Mouse (Mus musculus) C2C12 (cell line): ENCODE data around the gene Barhl1. TPM values are rescaled to one million over a fixed set of nuclear protein-coding genes. Genes with fewer than 3 reads are reported as not detected.

ENCODE experiments used
- H3K27me3 ChIP-seq: one replicate; pipeline ENCODE4 v1.6.1; 2011; ENCODE audit not compliant: control insufficient read depth, insufficient read depth, insufficient read length
- H3K36me3 ChIP-seq: one replicate; pipeline ENCODE4 v1.6.1; 2011; ENCODE audit not compliant: control insufficient read depth, insufficient read depth
- H3K4me3 ChIP-seq: one replicate; pipeline ENCODE4 v1.5.1; 2011; ENCODE audit warnings: mild to moderate bottlenecking, control low read depth; ENCODE audit not compliant: poor library complexity, insufficient read depth, severe bottlenecking
- H3K79me2 ChIP-seq: one replicate; pipeline ENCODE4 v1.6.1; 2011; ENCODE audit not compliant: control insufficient read depth, insufficient read depth
- H3K79me3 ChIP-seq: one replicate; pipeline ENCODE4 v1.6.1; 2011; ENCODE audit warnings: low read depth, control low read depth
- H3ac ChIP-seq: one replicate; pipeline ENCODE3; 2011; ENCODE audit warnings: low read depth; ENCODE audit not compliant: control insufficient read depth, insufficient read length
- CEBPB ChIP-seq: IDR thresholded peaks from one replicate; pipeline ENCODE4 v1.6.1; 2011; ENCODE audit warnings: low read depth, mild to moderate bottlenecking, control low read depth, moderate library complexity
- CTCF ChIP-seq: IDR thresholded peaks from one replicate; pipeline ENCODE4 v1.5.1; 2011; ENCODE audit not compliant: control insufficient read depth, insufficient read depth, insufficient read length
- FOSL1 ChIP-seq: IDR thresholded peaks from one replicate; pipeline ENCODE4 v1.8.0; 2011; ENCODE audit warnings: mild to moderate bottlenecking, low read length; ENCODE audit not compliant: poor library complexity, insufficient read depth, severe bottlenecking
- MAX ChIP-seq: IDR thresholded peaks from one replicate; pipeline ENCODE4 v1.6.1; 2011; ENCODE audit warnings: mild to moderate bottlenecking, control low read depth
- MYOD1 ChIP-seq: IDR thresholded peaks from one replicate; pipeline ENCODE4 v1.6.1; 2011; ENCODE audit warnings: low read depth; ENCODE audit not compliant: control insufficient read depth, insufficient read length
- MYOG ChIP-seq: IDR thresholded peaks from one replicate; pipeline ENCODE4 v1.6.1; 2011; ENCODE audit not compliant: control insufficient read depth, insufficient read length; ENCODE audit errors: extremely low read depth
- USF1 ChIP-seq: IDR thresholded peaks from one replicate; pipeline ENCODE4 v1.6.1; 2011; ENCODE audit warnings: low read depth, mild to moderate bottlenecking, control low read depth, moderate library complexity
- polyA plus RNA-seq: library from polyadenylated mRNA; unstranded; fragments of >200 nt; fragmentation: generic; extraction: Trizol; gene quantifications from one replicate; pipeline ENCODE4 v1.2.1, GENCODE M21; 2012; ENCODE audit warnings: missing spikeins

The Barhl1 gene
- polyA plus RNA-seq, 1 experiment: 0.01 TPM

DNA sequence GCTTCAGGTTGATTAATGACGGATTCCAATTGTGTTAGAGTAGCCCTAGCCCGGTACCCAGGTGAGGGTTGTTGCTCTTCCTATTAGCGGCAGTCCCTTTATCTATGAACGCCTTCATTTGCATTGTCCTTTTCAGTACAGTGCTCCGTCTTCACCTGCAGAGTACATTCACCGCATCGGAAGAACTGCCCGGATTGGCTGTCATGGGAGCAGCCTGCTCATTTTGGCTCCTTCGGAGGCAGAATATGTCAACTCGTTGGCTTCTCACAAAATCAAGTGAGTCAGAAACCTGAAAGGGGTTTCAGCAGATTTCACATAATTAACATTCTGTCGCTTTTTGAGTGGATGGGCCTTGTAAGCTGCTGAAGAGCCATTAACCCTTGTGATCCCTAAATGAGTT lies 40.9 kb downstream of the Barhl1 start:
- H3K79me3 ChIP-seq: no peaks in the 10 kb centered on the region
- no peaks in the 10 kb centered on the region for H3K79me2 ChIP-seq
- H3K4me3 ChIP-seq: no peak overlapping the region
- no peak for TF ChIP-seq MYOD1
- TF ChIP-seq CEBPB: no peak
- TF ChIP-seq MYOG: no peak
- H3ac ChIP-seq: no peak overlapping the region
- H3K27me3 ChIP-seq: no peaks in the 10 kb centered on the region
- H3K36me3 ChIP-seq: peaks cover 78% of the 10 kb centered on the region

DNA sequence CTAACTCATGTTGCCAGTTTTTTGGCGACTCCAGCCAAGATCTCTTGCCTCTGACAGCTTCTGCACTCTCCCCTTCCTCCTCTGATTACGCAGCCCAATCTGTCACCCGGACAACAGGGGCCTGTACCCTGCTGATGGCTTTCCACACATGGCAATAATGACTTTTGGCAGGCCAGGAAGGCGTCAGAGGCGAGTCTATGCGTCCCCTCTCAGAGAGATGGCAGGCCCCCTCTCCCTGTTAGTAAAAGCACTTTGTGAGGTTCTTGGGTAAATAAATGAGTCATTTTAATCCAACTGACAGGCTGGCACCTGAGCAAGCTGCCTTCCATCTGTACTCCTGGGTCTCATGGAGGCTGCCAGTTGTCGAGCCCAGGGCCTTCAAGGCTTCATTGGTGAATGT lies 49.0 kb downstream of the Barhl1 start:
- H3K79me2 ChIP-seq: no peaks in the 10 kb centered on the region
- H3K27me3 ChIP-seq: no peaks in the 10 kb centered on the region
- H3K79me3 ChIP-seq: no peaks in the 10 kb centered on the region
- peaks cover 78% of the 10 kb centered on the region for H3K36me3 ChIP-seq
- H3ac ChIP-seq: no peak overlapping the region
- no peak overlapping the region for H3K4me3 ChIP-seq
- TF ChIP-seq FOSL1: no peak
- no peak for TF ChIP-seq USF1
- no peak for TF ChIP-seq CEBPB
- no peak for TF ChIP-seq MAX
- no peak for TF ChIP-seq MYOG
- TF ChIP-seq CTCF: no peak
- TF ChIP-seq MYOD1: no peak

DNA sequence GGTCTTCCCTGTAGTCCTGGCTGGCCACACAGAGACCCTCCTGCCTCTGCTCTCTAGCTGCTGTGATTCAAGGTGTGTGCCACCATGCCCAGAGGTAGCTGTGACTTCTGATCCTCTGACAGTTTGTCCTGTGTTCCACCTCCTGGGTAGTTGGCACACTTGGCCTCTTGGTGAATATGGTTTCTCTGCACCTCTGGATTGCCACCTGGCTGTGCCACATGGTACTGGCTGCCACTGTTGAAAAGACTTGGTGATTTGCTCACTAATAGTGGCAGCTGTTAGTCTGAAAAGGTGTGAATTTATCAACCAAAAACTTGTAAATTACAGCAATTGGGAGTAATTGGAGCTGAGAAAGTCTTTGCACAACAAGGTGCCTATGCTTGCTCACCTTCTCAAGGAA lies 52.6 kb downstream of the Barhl1 start:
- peaks cover 94% of the 10 kb centered on the region for H3K36me3 ChIP-seq
- no peaks in the 10 kb centered on the region for H3K79me2 ChIP-seq
- H3ac ChIP-seq: no peak overlapping the region
- no peaks in the 10 kb centered on the region for H3K27me3 ChIP-seq
- H3K4me3 ChIP-seq: no peak overlapping the region
- TF ChIP-seq MAX (no peak), FOSL1 (no peak), CTCF (no peak), CEBPB (no peak), MYOG (no peak), MYOD1 (no peak), USF1 (no peak)
- H3K79me3 ChIP-seq: no peaks in the 10 kb centered on the region

DNA sequence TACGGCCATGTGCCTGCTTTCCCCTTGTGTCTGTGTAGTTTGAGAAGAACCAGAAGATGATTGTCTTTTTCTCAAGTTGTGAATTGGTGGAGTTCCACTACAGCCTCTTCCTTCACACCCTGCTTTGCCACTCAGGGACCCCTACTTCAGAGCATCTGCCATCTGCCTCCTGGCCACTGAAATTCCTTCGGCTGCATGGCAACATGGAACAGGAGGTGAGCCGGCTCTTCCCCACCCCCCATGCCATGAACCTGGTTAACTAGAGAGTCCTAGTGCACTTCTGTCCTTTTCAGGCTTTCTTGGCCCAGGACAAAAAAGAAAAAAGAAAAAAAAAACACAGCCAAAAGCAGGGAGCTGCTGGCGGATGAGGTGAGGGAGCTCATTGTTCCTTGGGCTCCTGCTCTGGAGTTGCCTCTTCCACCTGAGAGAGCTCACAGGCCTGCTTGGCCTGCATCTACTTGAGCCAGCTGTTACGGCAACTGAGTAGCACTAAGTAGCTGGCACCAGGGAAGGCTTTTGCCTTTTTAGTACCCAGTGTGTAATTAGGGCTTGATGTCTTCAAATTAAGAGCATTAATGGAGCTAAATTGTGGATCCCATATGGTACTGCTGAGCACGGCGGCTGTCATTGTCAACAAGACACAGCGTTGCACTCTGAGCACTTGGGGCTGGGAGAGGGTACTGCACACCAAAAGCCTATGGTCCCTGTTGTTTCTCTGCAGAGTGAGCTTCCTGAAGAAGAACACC lies 55.6 kb downstream of the Barhl1 start:
- peaks cover 91% of the 10 kb centered on the region for H3K36me3 ChIP-seq
- H3K79me2 ChIP-seq: no peaks in the 10 kb centered on the region

DNA sequence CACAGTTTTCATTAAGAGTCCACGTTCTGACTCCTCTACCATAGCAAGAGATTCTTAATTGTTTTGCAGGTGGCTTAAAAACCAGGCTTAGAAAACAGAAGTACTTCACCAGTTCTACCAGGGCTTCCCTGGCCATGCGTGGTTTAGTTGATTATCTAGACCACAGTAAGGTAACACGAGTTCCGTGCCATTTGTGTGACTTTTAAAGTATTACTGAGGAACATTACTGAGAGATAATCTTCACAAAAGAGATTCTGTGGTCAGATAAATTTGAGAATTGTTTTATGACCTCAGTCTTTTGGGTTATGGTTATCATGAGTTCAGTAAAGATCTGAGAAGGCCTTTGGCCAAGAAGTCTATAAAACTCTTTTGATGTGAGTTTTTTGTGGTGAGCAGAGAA lies 57.2 kb downstream of the Barhl1 start:
- no peak overlapping the region for H3K4me3 ChIP-seq
- no peak overlapping the region for H3ac ChIP-seq
- TF ChIP-seq MAX (no peak), CEBPB (no peak)
- H3K79me3 ChIP-seq: peaks cover under 1% of the 10 kb centered on the region
- H3K79me2 ChIP-seq: peaks cover 13% of the 10 kb centered on the region
- H3K36me3 ChIP-seq: peaks cover 90% of the 10 kb centered on the region
- no peaks in the 10 kb centered on the region for H3K27me3 ChIP-seq

More for the DNA sequence above, 55.6 kb downstream of the Barhl1 start:
- Histone ChIP-seq H3K79me3 (no peaks in the 10 kb centered on the region), H3K27me3 (no peaks in the 10 kb centered on the region), H3K4me3 (no peak overlapping the region), H3ac (no peak overlapping the region)
- no peak for TF ChIP-seq CEBPB
- no peak for TF ChIP-seq MYOD1
- TF ChIP-seq USF1: no peak
- no peak for TF ChIP-seq MAX
- TF ChIP-seq MYOG: no peak

Other genes with a start within 250 kb of the Barhl1 start
- 0.96 TPM for gene Spaca9, start 216.9 kb downstream of the Barhl1 start, polyA plus RNA-seq
- gene Ak8, start 216.5 kb downstream of the Barhl1 start, polyA plus RNA-seq: 0.04 TPM
- 20.5 TPM for gene Gtf3c4, start 76.3 kb downstream of the Barhl1 start, polyA plus RNA-seq
- gene Ddx31, start 76.3 kb downstream of the Barhl1 start, polyA plus RNA-seq: 9.5 TPM
- 0.12 TPM for gene Cfap77, start 138.4 kb upstream of the Barhl1 start, polyA plus RNA-seq
- gene Ttf1, start 143.6 kb upstream of the Barhl1 start, polyA plus RNA-seq: 3.4 TPM
- gene Setx, start 207.5 kb upstream of the Barhl1 start, polyA plus RNA-seq: 4.7 TPM